Mouse (Mus musculus) forebrain, embryonic 10.5 days (tissue): ENCODE results near the gene Lrrc41. TPM values are rescaled to one million over a fixed set of nuclear protein-coding genes. Genes with fewer than 3 reads are reported as not detected.

Source experiments
- DNase-seq: peaks from one replicate; pipeline ENCODE4 v3.0.0-alpha.2; 2017; ENCODE audit warnings: low spot score; ENCODE audit errors: extremely low spot score
- H3K27ac ChIP-seq: fragments of 300-500 bp; sonication (generic); 2 replicates; pipeline ENCODE4 v1.5.1; 2016; ENCODE audit warnings: mild to moderate bottlenecking
- H3K27me3 ChIP-seq: fragments of 300-500 bp; sonication (generic); 2 replicates; pipeline ENCODE4 v1.6.1; 2016; ENCODE audit warnings: mild to moderate bottlenecking; ENCODE audit not compliant: poor library complexity, severe bottlenecking
- H3K36me3 ChIP-seq: fragments of 300-500 bp; sonication (generic); replicated peaks from 2 replicates; pipeline ENCODE4 v1.6.1; 2016; ENCODE audit warnings: mild to moderate bottlenecking, moderate library complexity
- H3K4me1 ChIP-seq: fragments of 300-500 bp; sonication (generic); 2 replicates; pipeline ENCODE4 v1.6.1; 2016
- H3K4me3 ChIP-seq: fragments of 300-500 bp; sonication (generic); 2 replicates; pipeline ENCODE4 v1.5.1; 2016; ENCODE audit warnings: mild to moderate bottlenecking, moderate library complexity
- H3K9me3 ChIP-seq: fragments of 300-500 bp; sonication (generic); 2 replicates; pipeline ENCODE4 v1.6.1; 2016; ENCODE audit warnings: mild to moderate bottlenecking, moderate library complexity
- WGBS: fragments of 180-500 bp; shearing (Covaris S2); methylation state at CpG from one replicate; pipeline ENCODE4 v1.1.7; 2016; 5-methylcytosine and 5-hydroxymethylcytosine counted together
- polyA plus RNA-seq: library from polyadenylated mRNA; unstranded; fragments of >200 nt; fragmentation: Nextera tagmentation; extraction: Ambion mirVana; gene quantifications from 2 replicates; pipeline ENCODE4 v1.2.1, GENCODE M21; 2016

Lrrc41 gene
- 61.8 and 68.1 TPM in 2 replicates for polyA plus RNA-seq

DNA sequence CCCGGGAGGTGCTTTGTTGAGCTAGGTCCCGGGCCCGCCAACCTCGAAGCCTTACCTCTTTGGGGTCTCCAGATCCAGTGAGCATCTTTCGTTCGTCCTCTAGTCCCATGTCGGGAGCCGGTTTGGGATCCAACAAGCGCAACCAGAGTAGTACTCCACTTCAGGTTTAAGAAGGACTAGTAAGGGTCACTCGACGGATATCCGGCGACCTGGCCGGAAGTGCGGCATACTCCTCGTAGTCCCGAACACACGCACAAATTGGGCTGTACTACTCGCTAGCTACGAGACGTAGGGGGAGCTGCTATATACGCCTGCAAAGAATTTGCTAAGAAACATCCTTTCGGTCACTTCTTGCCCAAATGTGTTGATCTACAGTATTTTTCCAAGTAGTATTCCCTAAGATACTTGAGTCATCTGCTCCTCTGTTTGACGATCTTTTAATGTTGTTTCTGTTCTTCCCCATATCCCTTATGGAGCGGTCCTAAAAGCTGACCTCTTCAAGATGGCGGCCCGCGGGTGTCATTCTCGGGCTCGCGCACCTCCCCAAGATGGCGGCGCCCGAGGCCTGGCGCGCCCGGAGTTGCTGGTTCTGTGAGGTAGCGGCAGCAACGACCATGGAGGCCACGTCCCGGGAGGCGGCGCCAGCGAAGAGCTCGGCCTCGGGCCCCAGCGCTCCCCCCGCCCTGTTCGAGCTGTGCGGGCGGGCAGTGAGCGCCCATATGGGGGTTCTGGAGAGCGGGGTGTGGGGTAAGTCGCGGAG, at the start of gene Lrrc41, which contains the start of gene Uqcrh:
Gene Lrrc41, plus strand, starts transcription at position 409 of the 760 bp plus-strand sequence.
Gene Uqcrh, minus strand, starts transcription at position 211 of the 760 bp plus-strand sequence.
- peak within 1 kb of the TSS; percentile 99 for H3K4me3 ChIP-seq
- H3K36me3 ChIP-seq = peaks cover 16% of the 10 kb centered on the region
- no peaks in the 10 kb centered on the region for H3K9me3 ChIP-seq
- H3K27ac ChIP-seq = peak within 1 kb of the TSS; percentile 99
- peaks cover 33% of the 10 kb centered on the region for H3K4me1 ChIP-seq
- under 1% methylated on average over 55 of the region's 55 CpGs for WGBS
- peak; percentile 95 for DNase-seq
- H3K27me3 ChIP-seq = no peaks in the 10 kb centered on the region

- Histone ChIP-seq H3K9me3 (no peaks in the 10 kb centered on the region), H3K27ac (no peak overlapping the region), H3K4me3 (no peak overlapping the region), H3K36me3 (peaks cover 45% of the 10 kb centered on the region), H3K4me1 (no peaks in the 10 kb centered on the region), H3K27me3 (no peaks in the 10 kb centered on the region)
- no peak for DNase-seq
- 91% methylated on average over 9 of the region's 9 CpGs for WGBS
Measured at GRCm38 (mm10) chr4:116032906-116033305, 42.2 kb upstream of the Lrrc41 start.

DNA sequence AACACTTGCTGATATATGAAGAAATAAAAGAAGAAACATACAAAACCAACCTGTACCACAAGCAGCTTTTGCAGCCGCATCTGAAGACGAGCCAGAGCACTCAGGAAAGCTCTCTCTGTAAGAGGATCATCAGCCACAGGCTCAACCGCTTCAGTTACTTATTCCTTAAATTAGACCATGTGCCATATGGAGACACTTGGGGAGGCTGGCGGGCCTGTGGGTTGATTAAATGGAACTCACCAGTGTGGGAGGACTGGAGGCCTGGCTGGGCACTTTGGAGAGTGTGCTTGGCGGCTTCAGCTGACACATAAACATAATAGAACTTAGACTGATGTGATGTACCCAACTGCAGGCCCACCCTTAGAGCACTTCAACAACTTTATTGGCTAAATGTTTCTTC, 41.7 kb upstream of the Lrrc41 start:
- H3K9me3 ChIP-seq = no peaks in the 10 kb centered on the region
- no peak overlapping the region for H3K27ac ChIP-seq
- no peaks in the 10 kb centered on the region for H3K27me3 ChIP-seq
- no peak overlapping the region for H3K4me3 ChIP-seq
- WGBS = 93% methylated on average over 5 of the region's 5 CpGs
- no peaks in the 10 kb centered on the region for H3K4me1 ChIP-seq
- peaks cover 46% of the 10 kb centered on the region for H3K36me3 ChIP-seq
- no peak for DNase-seq

GRCm38 (mm10) chr4:116040466-116040865, 34.6 kb upstream of the Lrrc41 start:
- 98% methylated on average over 2 of the region's 2 CpGs for WGBS
- H3K36me3 ChIP-seq = peaks cover 38% of the 10 kb centered on the region

GRCm38 (mm10) chr4:116042186-116042585, 32.9 kb upstream of the Lrrc41 start:
- H3K27me3 ChIP-seq = no peaks in the 10 kb centered on the region
- no peak for DNase-seq
- H3K4me1 ChIP-seq = no peaks in the 10 kb centered on the region
- WGBS = 82% methylated on average over 3 of the region's 3 CpGs
- H3K4me3 ChIP-seq = no peak overlapping the region
- peaks cover 37% of the 10 kb centered on the region for H3K36me3 ChIP-seq
- no peaks in the 10 kb centered on the region for H3K9me3 ChIP-seq
- H3K27ac ChIP-seq = no peak overlapping the region

More at GRCm38 (mm10) chr4:116040466-116040865, 34.6 kb upstream of the Lrrc41 start:
- Histone ChIP-seq H3K9me3 (no peaks in the 10 kb centered on the region), H3K4me3 (no peak overlapping the region), H3K4me1 (no peaks in the 10 kb centered on the region), H3K27ac (no peak overlapping the region), H3K27me3 (no peaks in the 10 kb centered on the region)
- no peak for DNase-seq

- Histone ChIP-seq H3K27ac (no peak overlapping the region), H3K9me3 (no peaks in the 10 kb centered on the region), H3K27me3 (no peaks in the 10 kb centered on the region), H3K4me1 (no peaks in the 10 kb centered on the region), H3K36me3 (peaks cover 30% of the 10 kb centered on the region), H3K4me3 (no peak overlapping the region)
- DNase-seq = no peak
- 88% methylated on average over 2 of the region's 2 CpGs for WGBS
Measured at GRCm38 (mm10) chr4:116046604-116047003, 28.5 kb upstream of the Lrrc41 start.

DNA sequence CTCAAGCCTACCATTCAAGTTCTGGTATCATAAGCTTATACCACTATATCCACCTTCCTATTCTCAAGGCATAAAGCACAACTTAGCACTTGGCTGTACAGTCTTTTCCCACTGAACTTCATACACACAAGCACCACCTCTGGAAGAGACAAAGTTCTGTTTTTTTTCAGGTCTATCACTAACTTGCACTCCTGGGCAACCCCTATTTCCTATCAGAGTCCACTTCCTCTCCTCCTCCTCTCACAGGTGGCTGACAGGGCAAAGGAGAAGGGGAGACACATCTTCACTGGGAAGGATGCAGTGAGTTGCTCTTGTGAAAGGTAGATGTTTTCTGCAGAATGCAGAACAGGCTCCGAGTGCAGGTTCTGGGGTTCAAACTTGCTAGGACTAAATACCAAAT, 27.4 kb upstream of the Lrrc41 start:
- Histone ChIP-seq H3K4me1 (peaks cover 8% of the 10 kb centered on the region), H3K4me3 (no peak overlapping the region), H3K9me3 (no peaks in the 10 kb centered on the region), H3K36me3 (peaks cover 22% of the 10 kb centered on the region), H3K27me3 (no peaks in the 10 kb centered on the region), H3K27ac (no peak overlapping the region)
- no peak for DNase-seq
- 97% methylated on average over 1 of the region's 1 CpGs for WGBS

GRCm38 (mm10) chr4:116048130-116048920, 26.7 kb upstream of the Lrrc41 start:
- H3K27ac ChIP-seq = no peak overlapping the region
- H3K4me3 ChIP-seq = no peak overlapping the region
- H3K9me3 ChIP-seq = no peaks in the 10 kb centered on the region
- H3K4me1 ChIP-seq = peaks cover 14% of the 10 kb centered on the region
- peaks cover 18% of the 10 kb centered on the region for H3K36me3 ChIP-seq
- DNase-seq = no peak
- H3K27me3 ChIP-seq = no peaks in the 10 kb centered on the region
- 83% methylated on average over 7 of the region's 7 CpGs for WGBS

- no peak overlapping the region for H3K27ac ChIP-seq
Measured at GRCm38 (mm10) chr4:116049211-116049610, 25.9 kb upstream of the Lrrc41 start.

DNA sequence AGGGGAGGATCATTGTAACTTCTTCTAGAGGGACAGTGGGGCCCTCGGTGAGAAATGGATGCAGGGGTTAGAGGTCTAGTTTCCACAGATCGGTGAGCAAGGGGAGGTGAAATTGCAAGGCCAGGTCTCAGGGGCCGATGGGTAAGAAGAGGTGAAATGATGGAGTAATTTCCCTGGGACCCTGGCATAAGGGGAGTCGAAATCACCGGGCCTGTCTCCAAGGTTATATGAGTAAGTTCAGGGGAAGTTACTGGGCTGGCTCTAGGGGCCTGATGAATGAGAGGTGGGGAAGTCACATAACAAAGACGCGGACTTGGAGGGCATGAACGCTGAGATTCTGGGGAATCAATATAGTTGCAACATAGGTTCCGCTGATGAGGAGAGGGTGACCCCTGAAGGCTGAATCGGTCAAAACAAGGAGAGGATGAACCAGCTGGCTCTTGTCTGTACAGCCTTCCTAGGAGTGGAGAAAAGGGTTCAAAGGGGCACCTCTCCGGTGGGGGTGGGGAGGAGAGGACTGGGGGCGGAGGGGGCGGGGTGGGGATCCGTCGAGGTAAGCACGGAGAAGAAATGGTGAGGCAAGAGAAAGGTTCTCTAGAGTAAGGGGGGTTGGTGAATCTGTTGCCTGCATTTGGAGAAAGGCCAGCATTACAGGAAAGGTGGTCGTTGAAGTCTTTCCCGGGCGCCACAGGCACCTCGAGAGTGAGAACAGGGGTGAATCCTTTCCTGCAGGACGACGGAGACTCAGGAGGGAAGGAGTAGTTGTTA, 22.4 kb upstream of the Lrrc41 start:
- Histone ChIP-seq H3K27ac (peak overlapping the region; percentile 87), H3K36me3 (peaks cover 9% of the 10 kb centered on the region), H3K4me3 (peak overlapping the region; percentile 69), H3K9me3 (no peaks in the 10 kb centered on the region), H3K4me1 (peaks cover 23% of the 10 kb centered on the region), H3K27me3 (no peaks in the 10 kb centered on the region)
- 11% methylated on average over 22 of the region's 22 CpGs for WGBS
- DNase-seq = peak; percentile 36

More at GRCm38 (mm10) chr4:116049211-116049610, 25.9 kb upstream of the Lrrc41 start:
- WGBS = 90% methylated on average over 3 of the region's 3 CpGs
- H3K4me3 ChIP-seq = no peak overlapping the region
- H3K9me3 ChIP-seq = no peaks in the 10 kb centered on the region
- H3K4me1 ChIP-seq = peaks cover 20% of the 10 kb centered on the region
- no peak for DNase-seq
- H3K27me3 ChIP-seq = no peaks in the 10 kb centered on the region
- H3K36me3 ChIP-seq = peaks cover 18% of the 10 kb centered on the region

- Histone ChIP-seq H3K4me1 (peaks cover 23% of the 10 kb centered on the region), H3K27me3 (no peaks in the 10 kb centered on the region), H3K27ac (peak within 1 kb of the TSS; percentile 87), H3K36me3 (peaks cover under 1% of the 10 kb centered on the region; the same call in 1 of the 2 replicates), H3K4me3 (peak within 1 kb of the TSS; percentile 69), H3K9me3 (no peaks in the 10 kb centered on the region)
- WGBS = under 1% methylated on average over 35 of the region's 35 CpGs
- DNase-seq = peak; percentile 86
Measured at GRCm38 (mm10) chr4:116053399-116053961, 21.6 kb upstream of the Lrrc41 start, which contains the start of gene Nsun4. Nsun4 (minus strand) TSS chr4:116053876.

DNA sequence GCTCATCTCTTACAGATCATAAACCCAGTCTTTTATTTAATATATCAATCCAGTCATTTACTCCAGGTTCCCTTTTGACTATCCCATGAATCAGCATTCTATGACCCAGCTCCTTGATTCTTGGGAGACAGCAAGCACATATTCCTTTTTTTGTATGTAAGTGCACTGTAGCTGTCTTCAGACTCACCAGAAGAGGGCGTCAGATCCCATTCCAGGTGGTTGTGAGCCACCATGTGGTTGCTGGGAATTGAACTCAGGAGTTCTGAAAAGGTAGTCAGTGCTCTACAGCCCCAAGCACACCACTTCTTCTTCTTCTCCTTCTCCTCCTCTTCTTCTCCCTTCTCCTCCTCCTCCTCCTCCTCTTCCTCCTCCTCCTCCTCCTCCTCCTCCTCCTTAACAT, 17.5 kb upstream of the Lrrc41 start:
- DNase-seq = no peak

More for the DNA sequence above, 17.5 kb upstream of the Lrrc41 start:
- Histone ChIP-seq H3K27me3 (no peaks in the 10 kb centered on the region), H3K4me1 (peaks cover 16% of the 10 kb centered on the region), H3K27ac (no peak overlapping the region), H3K36me3 (no peaks in the 10 kb centered on the region), H3K4me3 (no peak overlapping the region), H3K9me3 (no peaks in the 10 kb centered on the region)
- WGBS = 0% methylated on average over 1 of the region's 1 CpGs
